Mouse (Mus musculus) heart, postnatal 0 days (tissue): ENCODE data around the gene Mrgpre.

Experiments
- CTCF ChIP-seq: IDR thresholded peaks from 2 replicates; pipeline ENCODE4 v1.5.1; 2016; ENCODE audit warnings: antibody characterized with exemption, control low read depth, low read depth
- EP300 ChIP-seq: IDR thresholded peaks from 2 replicates; pipeline ENCODE4 v1.6.1; 2016; ENCODE audit warnings: antibody characterized with exemption, low read depth

DNA sequence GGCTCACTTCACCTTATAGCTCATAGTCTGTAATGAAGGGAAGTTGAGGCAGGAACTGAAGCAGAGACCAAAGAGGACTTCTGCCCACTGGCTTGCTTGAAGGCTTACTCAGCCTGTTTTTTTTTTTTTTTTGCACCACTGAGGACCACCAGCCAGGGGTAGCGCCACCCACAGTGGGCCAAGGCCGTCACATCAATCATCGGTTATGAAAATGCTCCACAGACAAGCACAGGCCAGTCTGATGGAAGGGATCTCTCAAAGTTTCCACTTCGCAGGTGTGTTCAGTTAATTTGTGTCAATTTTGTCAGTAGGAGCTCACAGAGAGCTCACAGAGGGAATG, 38.9 kb upstream of the Mrgpre start:
- no peak for TF ChIP-seq CTCF
- TF ChIP-seq EP300 = no peak
